Mouse (Mus musculus) cerebellum, adult (tissue): ENCODE results near the gene Mfsd4b1.
A peak's percentile ranks its signal among the peaks of the same experiment; 100 is the strongest.

ENCODE experiments used
- ATAC-seq: cut with Nextera tagmentation; 2 replicates; pipeline ENCODE4 v1.9.2; 2017; ENCODE audit warnings: mild to moderate bottlenecking, moderate library complexity, mixed read lengths; ENCODE audit not compliant: insufficient number of reproducible peaks, low FRiP score, low TSS enrichment

Mfsd4b1 gene

DNA sequence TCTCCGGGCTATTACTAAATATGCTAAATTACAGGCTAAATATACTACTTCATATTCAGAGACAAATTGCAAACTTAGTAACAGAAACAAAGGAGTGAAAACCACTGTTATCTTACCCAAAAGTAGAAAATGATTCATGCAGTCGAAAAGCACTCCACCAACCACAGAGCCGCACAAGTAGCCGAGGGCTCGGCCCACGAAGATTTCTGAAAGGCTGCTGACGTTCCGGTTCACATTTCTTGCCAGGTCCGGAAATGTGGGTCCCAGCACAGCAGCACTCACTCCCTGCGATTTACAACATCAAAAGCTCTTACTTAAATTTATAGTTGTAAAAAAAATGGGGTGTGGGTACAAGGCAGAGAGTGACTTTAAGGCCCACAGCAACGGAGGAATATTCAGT is 50.1 kb downstream of the Mfsd4b1 start:
- no peak for ATAC-seq

GRCm38 (mm10) chr10:39967512-39967911 is 57.6 kb downstream of the Mfsd4b1 start:
- ATAC-seq = no peak

- no peak for ATAC-seq
Observed at GRCm38 (mm10) chr10:39961906-39962305, 63.2 kb downstream of the Mfsd4b1 start.

DNA sequence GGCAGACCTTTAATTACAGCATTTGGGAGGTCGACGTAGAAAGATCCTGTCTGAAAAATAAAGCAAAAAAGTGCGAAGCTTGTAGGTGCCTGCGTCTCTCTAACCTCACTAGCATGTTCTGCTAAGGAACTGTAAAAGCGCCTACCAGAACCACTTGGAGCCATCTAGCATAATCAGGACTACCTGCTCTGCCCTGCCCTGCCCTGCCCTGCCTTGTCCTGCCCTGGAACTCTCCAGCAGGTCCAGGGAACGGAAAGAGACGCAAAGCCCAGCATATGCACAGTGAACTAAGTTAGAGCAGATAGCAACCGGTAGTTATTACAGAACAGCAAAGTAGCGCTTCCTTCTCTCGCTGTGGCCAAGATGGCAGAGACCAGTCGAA is 64.6 kb downstream of the Mfsd4b1 start:
- ATAC-seq = peak; percentile 36

GRCm38 (mm10) chr10:39959761-39960440 is 65.2 kb downstream of the Mfsd4b1 start, which contains the start of gene Mfsd4b3:
Gene Mfsd4b3, minus strand, starts transcription at chr10:39960153.
- ATAC-seq = peak; percentile 96

DNA sequence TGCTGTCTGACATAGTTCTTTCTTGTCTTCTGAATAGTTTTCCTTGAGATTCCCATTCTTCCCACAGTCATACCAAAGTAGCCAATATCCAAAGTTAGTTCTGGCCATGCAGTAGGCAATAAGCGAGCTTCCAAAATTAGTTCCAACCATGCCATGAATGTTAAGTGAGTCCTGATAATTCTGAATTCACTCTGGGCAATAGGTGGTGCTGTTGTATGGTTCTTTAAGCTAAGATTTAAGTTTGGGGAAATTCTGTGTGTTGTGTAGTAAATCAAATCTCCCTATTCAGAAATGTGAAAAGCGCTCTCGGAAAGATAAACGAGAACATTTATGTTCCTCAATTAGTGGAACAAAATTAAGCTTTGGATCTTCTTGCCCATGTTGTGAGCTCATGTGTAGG is 66.8 kb downstream of the Mfsd4b1 start:
- no peak for ATAC-seq

DNA sequence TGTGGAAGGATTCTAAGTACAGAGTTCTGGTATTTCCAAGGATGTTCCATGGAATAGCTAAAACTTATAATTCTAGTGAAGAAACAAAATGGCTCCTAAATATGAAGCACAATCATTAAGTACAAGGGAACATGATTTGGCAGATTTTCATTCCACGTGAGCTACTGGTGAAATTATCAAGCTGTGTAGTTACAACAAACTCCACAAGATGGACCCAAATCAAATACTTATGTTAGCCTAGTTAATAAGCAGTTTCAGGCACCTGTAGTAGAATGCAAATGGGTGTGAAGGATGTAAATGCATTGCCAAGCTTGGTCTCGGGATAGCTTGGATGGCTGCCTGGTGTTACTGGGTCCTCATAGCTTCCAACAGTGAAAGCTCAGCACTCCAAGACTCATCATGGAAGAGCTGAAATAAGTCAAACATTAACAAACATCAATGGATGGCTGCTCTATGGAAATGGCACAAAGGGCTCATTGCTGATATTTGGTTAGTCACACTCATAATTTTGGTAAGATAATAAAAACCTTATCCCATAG is 68.7 kb downstream of the Mfsd4b1 start:
- ATAC-seq = no peak

DNA sequence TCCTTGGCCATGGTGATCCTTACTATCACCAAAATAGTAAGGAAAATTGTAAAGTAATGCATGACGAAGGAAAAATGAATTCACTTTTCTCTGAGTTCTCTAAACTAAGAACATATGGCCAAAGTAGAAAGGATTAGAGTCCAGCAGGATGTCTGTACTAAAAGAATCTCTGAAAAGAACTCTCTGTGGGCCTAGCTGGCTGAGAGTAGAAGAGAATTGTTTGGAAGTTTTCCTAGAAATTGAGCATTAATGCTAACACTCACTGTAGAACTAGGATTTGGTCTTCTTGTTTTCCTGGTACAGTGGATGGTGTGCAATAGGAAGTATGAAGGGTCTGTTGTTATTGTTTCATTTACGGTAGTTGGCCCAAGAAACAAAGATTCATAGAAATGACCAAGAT is 69.9 kb downstream of the Mfsd4b1 start:
- no peak for ATAC-seq
